Mouse (Mus musculus): ENCODE data around the gene Pgbd1. TPM values are rescaled to one million over a fixed set of nuclear protein-coding genes. Genes with fewer than 3 reads are reported as not detected.
"Not testable (repeated sequence)": the region's sequence is repeated elsewhere in the genome, so short reads cannot be mapped to it uniquely, and the experiment has no call there.

Pgbd1 gene
- total RNA-seq, 4 experiments from 2014 or later: 1.4 to 2.5 (median 1.8) TPM

DNA sequence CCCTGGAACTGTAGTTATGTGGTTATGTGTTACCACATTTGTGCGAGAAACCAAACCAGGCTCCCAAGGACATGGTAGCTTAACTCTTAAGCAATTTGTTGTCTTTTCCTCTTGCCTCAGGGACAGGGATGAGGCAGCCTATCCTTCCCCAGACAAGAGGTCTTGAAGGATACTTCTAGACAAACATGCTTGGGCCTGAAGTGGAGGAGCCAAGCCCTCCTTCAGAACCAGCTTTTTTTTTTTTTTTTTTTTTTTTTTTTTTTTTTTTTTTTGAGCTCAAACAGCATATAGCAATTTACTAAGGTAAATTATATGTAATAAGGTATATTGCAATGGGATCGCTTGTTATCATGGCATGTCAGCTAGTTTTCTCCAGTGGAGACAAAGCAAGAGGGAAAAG lies 25.1 kb downstream of the Pgbd1 start:
- no peak for DNase-seq (ENCODE audit: low spot score in 2 of 2)

DNA sequence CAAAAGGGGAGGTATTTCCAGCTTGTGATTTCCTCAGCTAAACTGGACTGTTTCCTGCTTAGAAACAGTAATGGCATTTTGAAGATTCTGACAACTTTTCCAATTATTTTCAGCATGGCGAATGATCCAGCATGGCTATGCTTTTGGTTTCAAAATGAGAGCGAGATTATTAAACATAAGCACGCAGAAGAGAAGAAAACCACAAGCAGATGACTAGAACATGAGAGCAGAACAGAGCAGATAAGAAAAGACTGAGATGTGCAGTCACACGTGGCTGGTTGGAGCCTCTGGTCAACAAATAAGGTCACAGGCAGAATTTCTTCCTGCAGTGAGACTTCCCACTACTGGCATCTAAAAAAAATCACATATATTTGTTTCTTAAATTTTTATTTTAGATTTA lies 25.6 kb downstream of the Pgbd1 start:
- DNase-seq (ENCODE audit: low spot score in 2 of 2): no peak

DNA sequence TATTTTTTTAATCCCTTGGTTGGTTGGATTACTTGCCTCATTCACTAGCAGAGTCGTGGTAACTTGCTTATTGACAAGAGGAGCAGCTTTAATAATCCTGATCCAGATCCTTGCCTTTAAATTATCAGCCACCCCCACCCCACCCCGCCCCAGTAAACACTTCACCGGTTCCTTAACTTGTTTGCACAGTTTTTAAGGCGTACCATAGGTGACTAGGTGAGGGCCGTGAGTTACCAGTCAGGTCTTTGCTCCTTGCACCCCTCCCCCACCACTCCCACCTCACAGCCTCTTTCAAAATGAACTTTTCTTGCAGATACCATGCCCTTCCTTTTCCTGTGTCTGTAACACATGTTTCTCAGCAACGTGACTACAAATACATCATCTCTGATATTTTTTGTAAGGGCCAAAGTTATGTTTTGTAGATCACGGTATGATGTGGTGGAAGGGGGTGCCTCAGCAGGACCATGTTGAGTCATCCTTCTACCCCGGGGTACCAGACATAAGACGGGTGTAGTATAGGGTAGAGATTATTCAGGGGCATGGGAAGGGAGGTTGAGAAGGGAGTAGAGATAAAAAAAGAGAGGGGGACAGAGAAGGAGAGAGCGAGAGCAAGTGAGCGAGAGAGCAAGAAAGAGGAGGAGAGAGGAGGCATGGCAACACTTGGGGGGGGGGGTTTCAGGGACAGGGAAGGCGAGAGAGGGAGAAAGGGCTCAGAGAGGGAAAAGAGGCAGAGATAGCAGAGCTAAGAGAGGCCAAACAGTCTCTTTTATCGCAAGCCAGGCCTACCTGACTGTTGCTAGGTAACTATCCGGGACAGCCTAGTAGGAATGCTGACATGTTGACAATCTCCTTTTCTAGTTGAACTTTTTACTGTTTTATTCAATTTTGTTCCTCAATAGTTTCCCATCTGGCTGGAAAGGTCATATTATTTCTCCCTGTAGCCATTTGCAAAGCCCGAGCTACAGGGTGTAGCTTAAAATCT lies 26.3 kb downstream of the Pgbd1 start:
- no peak for DNase-seq (ENCODE audit: low spot score in 2 of 2)

DNA sequence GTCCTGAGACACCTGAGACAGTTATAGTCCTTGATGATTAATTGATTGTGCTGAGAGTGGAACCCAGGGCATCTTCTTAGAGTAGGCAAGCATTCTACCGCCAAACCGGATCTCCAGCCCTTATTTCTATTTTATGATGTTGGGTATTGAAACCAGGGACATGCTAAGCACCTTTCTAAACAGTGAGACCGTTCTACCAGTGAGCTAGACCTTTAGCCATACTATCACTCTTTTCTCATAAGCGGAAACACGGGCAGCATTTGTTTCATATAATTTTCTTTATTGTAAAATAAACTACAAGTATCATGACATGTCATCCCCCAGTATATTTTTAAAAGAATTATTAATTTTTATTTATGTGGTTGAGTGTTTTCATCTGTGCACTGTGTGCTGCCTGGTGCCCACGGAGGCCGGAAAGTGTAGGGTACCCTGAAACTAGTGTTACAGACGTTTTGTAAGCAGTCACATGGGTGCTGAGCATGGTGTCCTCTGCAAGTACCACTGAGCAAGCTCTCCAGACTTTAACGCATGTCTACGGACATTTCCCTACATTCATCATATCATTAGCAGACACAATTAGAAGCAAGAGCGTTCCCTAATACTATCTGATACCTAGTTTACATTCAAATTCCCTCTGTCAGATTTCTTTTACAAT lies 31.9 kb downstream of the Pgbd1 start:
- no peak for DNase-seq (ENCODE audit: low spot score in 2 of 2)

DNA sequence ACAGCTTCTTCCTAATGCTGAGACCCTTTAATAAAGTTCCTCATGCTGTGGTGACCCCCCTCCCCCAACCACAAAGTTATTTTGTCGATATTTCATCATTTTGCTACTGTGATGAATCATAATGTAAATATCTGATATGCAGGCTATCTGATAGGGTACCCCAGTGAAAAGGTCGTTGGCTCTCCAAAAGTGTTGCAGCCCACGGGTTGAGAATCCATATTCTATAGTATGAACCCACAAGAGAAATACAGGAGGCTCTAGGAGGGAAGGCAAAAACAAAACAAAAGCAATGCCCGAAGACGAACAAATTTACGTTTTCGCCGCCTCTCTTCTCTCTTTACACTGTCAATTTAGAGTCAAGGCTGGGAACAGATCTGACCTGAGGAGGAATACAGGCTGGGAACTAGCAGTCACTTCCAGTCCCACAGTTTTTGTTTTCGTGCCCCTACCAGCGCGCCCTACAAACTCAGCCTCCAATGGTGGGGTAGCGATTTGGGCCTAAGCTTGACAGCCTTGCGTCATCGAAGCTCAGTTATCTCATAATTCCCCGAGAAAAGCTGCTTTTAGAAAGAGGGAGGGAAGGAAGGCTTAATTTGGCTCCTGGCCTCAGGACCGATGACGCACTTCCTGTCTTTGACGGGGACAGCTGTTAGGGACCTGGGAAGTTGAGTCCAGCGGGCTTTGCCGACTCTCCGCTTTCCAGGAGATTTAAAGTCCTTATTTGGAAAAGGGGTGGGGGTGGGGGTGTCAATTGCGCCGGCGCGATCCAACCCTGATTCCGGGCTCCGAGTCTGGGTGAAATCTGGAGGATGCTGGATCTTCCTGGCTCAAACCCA lies 32.7 kb downstream of the Pgbd1 start:
- peak; percentile 91 for DNase-seq (ENCODE audit: low spot score in 2 of 2)

DNA sequence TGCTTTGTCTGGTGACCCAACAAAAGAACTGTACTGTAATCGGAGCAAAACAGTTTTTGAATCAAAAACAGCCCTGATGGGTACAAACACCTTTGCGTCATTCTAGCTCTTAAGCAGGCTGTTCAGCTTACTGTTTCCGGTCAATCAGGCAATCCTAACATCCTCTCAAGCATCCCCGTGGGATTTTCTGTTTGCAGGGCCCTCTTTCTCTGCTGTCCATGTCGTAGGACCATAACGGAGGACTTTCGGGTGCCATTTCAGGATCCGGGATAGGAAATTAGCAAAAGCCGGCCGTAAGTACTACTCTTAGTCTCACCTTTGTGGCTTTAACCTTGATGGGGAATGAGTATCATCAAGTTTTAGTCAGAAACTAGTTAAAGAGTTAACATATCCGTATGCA lies 33.5 kb downstream of the Pgbd1 start:
- no peak for DNase-seq (ENCODE audit: low spot score in 2 of 2)

DNA sequence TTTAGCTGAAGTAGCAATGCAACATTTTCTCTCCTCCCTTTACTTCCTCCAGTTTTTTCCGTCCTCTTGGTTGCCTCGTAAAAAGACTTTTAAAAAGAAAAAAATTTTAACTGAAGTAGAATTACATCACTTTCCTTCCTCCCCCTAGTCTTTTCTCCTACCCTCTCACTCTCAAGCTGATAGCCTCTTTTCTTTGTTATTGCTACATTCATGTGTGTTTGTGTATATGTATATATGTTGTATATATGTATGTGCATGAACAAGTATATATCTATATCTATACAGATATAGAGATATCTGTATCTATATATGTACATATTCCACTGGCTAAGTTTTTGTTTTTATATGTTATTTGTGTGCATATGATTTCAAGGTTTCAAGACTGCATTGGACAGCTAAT lies 38.0 kb downstream of the Pgbd1 start:
- DNase-seq (ENCODE audit: low spot score in 2 of 2): no peak

DNA sequence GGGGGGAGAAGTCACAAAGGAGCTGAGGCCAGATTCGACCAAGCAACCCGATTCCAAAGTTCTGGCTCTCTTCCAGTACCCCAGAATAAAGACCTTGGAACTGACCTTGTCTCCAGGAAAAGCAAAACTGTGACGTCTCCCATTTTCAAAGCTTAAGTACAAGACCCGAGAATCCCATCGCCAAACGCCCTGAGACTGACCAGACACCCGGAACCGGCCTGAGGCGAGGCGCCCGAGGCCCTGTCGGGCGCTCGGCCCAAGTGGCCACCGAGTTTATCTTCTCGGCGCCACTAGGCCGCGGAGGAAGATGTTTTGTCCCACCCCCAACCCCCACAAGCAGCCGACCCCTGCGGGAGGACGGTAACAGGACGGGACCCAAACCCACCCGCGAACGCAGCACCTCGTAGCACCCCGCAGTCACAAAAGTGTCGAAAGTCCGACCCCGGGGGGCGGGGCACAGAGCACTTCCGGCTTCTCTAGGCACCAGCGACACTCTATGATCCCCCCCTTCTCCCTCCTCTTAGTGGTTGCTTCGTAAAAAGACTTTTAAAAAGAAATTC lies 38.5 kb downstream of the Pgbd1 start, which contains the start of gene Zkscan3:
Zkscan3 (minus strand) TSS at position 469 of the 560 bp plus-strand sequence.
- peak; percentile 58 to 78 for DNase-seq (ENCODE audit: low spot score in 2 of 2)

DNA sequence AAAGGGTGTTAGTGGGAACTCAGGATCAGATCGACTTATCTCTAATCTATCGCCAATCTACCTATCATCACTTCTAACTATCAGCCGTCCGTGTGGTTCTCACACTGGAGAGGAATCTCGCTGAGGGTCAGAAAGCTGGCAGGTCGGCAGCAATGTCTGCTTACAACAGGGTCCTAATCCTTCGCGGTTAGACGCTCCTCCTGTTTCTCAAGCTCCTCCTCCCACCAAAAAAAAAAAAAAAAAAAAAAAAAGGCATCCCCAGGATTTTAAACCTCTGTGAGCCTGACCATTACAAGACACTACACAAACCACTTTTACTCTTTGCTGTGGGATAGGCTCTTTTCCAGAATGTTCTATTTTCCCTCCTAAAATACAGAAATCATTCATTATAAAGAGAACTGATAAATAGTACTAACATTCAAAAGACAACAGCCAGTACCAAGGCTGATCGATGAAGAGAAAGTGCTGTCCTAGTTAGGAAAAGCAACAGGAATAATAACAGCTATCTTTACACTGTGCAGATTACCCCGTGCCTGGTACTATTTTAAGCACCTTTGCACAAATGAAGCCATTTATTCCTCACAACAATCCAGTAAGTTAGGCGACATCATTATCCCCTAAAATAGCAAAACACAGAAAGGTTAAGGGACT lies 39.1 kb downstream of the Pgbd1 start:
- no peak for DNase-seq (ENCODE audit: low spot score in 2 of 2)

DNA sequence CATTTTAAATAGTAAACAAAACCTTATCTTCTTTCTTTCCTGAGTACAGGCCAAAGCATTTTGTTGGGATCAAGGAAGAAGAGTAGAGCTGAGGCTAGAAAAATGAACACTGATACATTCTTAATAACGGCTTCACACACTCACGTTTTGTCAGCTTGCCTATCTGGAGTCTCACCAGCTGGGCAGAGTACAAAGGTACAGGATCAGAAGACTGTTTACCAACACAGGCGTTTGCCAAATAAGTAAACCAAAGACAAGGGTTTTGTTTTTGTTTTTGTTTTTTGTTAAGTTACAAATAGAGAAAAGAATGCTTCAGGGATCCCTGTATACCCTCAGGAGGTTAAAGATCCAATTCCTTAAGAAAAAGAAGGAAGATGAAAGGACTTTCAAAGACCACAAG lies 39.7 kb downstream of the Pgbd1 start:
- DNase-seq (ENCODE audit: low spot score in 2 of 2): no peak

DNA sequence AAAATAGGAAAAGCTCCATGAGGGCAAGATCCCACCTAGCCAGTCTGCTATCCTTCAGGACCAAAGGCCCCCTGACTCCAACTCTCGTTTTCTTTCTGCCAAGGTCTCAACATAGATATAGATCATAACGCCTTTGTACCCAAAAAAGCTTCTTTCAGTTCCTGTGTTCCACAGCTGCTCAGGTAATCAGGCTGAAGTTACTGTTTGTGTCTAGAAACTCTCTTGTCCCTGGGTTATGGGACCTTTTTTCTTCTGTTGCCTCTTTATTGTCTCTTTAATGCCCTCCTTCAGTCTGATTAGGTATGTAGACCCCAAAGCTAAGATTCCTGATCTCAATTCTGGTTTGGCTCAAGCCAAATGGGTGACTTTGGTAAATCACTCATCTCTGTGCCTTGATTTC lies 43.4 kb downstream of the Pgbd1 start:
- DNase-seq (ENCODE audit: low spot score in 2 of 2): no peak

DNA sequence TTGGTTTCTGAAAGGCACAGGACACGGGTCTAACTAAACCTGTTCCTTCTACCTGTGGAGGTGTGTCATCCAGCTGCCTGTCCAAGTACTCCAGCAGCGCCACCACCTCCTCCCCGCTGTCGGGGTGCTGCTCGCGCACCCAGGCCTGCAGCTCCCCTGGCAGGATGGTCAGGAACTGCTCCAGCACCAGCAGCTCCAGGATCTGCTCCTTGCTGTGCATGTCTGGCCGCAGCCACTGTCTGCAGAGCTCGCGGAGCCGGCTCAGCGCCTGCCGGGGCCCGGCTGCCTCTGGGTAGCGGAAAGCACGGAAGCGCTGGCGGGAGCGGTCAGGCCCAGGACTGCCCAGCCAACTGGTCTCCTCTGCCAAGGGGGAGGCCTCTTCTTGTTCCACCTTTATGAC lies 44.8 kb downstream of the Pgbd1 start:
- not testable (repeated sequence) for DNase-seq (ENCODE audit: low spot score in 2 of 2)

DNA sequence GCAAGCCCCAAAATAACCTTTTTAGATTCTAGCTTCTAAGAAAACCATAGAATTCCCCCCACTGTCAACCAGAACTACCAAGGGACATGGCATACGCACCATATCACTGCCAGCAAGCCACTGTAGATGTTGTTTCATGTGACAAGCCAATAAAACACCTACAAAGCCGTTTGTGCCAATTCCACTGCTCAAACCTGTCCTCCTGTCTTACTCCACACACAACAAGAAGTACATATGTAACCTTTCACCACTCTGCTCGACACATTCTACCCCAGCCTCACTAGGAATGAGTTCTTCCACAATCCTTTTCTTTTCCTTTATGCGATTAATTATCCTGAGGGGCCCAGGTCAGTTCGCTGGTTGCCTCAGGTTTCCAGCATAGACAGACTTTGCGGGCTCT lies 45.2 kb downstream of the Pgbd1 start:
- no peak for DNase-seq (ENCODE audit: low spot score in 2 of 2)

DNA sequence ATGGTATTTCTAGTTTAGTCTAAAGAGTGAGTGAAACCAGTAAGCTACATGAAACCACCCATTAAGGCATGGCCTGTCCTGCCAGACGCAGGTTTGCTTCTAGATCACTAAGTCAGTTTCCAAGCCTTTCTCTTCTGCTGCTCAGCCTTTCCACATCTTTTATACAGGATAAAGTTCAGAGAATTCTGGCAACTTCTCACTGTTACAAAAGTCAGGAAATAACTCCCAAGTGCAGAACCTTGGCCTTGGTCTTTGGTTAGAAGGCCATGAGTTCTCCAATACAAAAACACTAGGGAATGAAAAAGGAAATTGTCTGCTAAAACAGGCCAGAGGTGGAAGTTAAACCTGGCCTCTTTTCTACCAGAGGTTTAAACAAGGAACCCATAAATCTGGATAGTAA lies 45.6 kb downstream of the Pgbd1 start:
- DNase-seq (ENCODE audit: low spot score in 2 of 2): no peak

DNA sequence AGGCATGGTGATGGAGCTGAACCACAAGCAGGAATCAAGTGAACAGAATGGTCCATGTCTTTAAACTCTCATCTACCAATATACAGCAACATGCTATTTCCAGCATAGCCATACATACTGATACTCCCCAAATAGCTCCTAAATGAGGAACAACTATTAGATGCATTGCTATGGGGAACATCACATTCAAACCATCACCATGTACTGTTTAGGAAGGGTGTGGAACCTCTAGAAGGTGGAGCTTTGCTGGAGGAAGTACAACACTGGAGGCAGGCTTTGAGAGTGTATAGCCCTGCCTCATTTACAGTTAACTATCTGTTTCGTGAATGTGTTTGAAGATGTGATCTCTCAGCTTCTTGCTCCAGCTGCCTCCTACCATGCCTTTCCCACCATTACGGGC lies 63.1 kb downstream of the Pgbd1 start:
- no peak for DNase-seq (ENCODE audit: low spot score in 2 of 2)

DNA sequence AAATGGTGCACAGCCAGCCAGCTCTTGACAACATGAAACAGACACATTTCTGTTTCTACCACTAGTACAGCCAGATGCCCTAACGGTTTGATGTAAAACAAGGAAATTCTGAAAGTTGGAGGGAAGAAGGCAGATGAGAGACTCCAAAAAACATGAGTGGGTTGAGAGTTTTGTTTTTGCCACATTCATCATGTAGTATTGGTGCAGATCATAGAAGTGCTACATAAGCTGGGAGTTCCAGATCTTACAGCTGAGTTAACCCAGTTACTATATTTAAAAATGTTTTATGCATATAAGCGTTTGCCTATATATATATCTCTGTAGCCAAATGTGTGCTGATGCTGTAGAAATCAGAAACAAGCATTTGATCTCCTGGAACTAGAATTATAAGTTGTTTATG lies 68.2 kb downstream of the Pgbd1 start:
- no peak for DNase-seq (ENCODE audit: low spot score in 2 of 2)

Small RNAs within 50 kb of the gene (microRNA-seq; reads per million reads assigned to microRNA genes)
- gene Mir1896: 0 reads per million in 2 experiments
- gene Mir6942: 0 reads per million in 2 experiments

Other genes with a start within 250 kb of the Pgbd1 start
- not detected for gene Gpx5, start 148.3 kb downstream of the Pgbd1 start, total RNA-seq (2022)
- gene Gpx6, start 128.9 kb downstream of the Pgbd1 start, total RNA-seq (2022): not detected
- not detected for gene Olfr1367, start 94.1 kb downstream of the Pgbd1 start, total RNA-seq (2022)
- 10 to 100 TPM in 1 of 4 experiments, 1 to 10 TPM in 3; 8.1 to 10.1 (median 8.5) TPM for gene Zscan12, start 78.2 kb downstream of the Pgbd1 start, total RNA-seq (2022)
- gene Zkscan3, start 38.3 kb downstream of the Pgbd1 start, total RNA-seq (2022): 10 to 100 TPM; 38.0 to 47.9 (median 44.9) TPM
- gene Zscan26, start 12.7 kb upstream of the Pgbd1 start, total RNA-seq (2022): 10 to 100 TPM; 50.7 to 68.4 (median 61.0) TPM
- gene Nkapl, start 27.5 kb upstream of the Pgbd1 start, total RNA-seq (2022): 1 to 10 TPM; 1.3 to 1.6 (median 1.4) TPM
- gene Zkscan4, start 37.8 kb upstream of the Pgbd1 start, total RNA-seq (2022): 1 to 10 TPM; 6.0 to 6.7 (median 6.3) TPM
- not detected for gene Gm10065, start 38.4 kb upstream of the Pgbd1 start, total RNA-seq (2022)
- gene AK157302, start 54.2 kb upstream of the Pgbd1 start, total RNA-seq (2022): 10 to 100 TPM; 17.4 to 24.2 (median 20.9) TPM
- 10 to 100 TPM; 47.7 to 68.8 (median 61.4) TPM for gene Gm11273, start 60.4 kb upstream of the Pgbd1 start, total RNA-seq (2022)
- 10 to 100 TPM; 17.9 to 21.9 (median 19.8) TPM for gene Zkscan8, start 90.1 kb upstream of the Pgbd1 start, total RNA-seq (2022)
- gene Olfr1366, start 101.8 kb upstream of the Pgbd1 start, total RNA-seq (2022): not detected
- gene Olfr1535, start 118.8 kb upstream of the Pgbd1 start, total RNA-seq (2022): not detected
- not detected for gene Olfr1364, start 140.7 kb upstream of the Pgbd1 start, total RNA-seq (2022)
- gene Olfr1362, start 173.0 kb upstream of the Pgbd1 start, total RNA-seq (2022): not detected
- not detected for gene Olfr11, start 201.5 kb upstream of the Pgbd1 start, total RNA-seq (2022)
- gene Olfr1361, start 222.3 kb upstream of the Pgbd1 start, total RNA-seq (2022): not detected
- not detected for gene Olfr1360, start 236.3 kb upstream of the Pgbd1 start, total RNA-seq (2022)

Measured in layer of hippocampus, adult 8-10 months (tissue).